Mouse (Mus musculus): ENCODE measurements around the gene Jazf1.

GRCm38 (mm10) chr6:52790316-52790715, 278.1 kb downstream of the Jazf1 start:
- TF ChIP-seq TAL1 (IDR thresholded peaks at IDR 0.05; ENCODE audit: low read length) = no peak
- TF ChIP-seq GATA1 (IDR thresholded peaks at IDR 0.05; ENCODE audit: low read length) = no peak
